Mouse (Mus musculus) R1 (cell line): ENCODE data around the gene Prtg.
A peak's percentile ranks its signal among the peaks of the same experiment; 100 is the strongest.

ENCODE experiments used
- DNase-seq: peaks from one replicate; pipeline ENCODE4 v3.0.0-alpha.2; 2018; ENCODE audit warnings: low read depth, low spot score

Prtg gene

DNA sequence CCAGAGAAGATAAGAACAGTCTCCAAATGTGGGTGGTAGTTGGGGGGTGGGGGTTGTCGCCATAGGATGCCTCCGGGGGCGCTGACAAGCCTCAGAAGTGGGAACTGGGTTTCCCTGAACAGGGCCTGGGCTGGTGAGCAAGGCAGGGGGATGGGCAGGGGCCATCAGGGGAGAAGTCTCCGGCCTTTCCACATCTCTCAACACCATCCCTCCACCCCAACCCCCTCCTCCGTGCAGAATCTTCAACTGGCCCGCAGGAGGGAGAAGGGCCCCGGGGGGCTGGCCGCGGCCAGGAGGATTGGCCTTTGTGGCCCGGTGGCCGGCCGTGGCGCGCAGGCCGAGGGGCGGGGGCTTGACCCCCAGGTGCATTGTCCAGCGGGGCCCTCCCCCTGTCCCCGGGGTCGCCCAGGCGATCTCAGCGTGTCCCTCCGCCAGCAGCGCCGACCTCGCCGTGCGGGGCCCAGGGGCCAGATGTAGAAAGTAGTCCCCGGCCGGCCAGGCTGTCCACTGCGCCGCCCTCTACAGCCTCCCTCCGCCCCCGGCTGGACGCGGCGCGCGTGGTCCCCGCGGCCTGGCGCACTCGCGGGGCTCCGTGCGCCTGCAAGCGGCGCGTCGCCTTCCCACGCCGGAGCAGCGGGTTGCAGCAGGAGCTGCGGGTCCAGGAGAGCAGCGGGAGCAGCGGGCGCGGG lies at the start of gene Prtg:
Gene Prtg (plus strand): TSS at position 144 of the 689 bp plus-strand sequence.
- no peak for DNase-seq

DNA sequence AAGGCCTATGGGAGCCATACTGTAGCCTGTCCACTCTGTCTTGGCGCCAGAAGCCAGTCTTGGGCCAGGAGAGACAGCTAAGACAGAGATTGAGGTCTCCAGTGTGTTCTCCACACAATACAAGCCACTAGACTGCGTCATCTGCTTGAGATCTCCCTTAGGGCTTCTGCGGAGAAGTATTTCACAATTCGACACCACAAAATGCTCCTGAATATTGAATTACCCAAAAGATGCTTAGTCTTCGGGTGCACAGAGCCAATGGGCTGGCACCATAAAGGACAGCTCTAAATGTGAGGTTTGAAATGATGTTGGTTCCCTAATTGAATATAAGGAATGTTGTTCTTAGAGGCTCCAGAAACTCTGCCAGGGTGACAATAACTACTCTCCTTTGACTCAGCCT lies 49.5 kb upstream of the Prtg start:
- DNase-seq: no peak

DNA sequence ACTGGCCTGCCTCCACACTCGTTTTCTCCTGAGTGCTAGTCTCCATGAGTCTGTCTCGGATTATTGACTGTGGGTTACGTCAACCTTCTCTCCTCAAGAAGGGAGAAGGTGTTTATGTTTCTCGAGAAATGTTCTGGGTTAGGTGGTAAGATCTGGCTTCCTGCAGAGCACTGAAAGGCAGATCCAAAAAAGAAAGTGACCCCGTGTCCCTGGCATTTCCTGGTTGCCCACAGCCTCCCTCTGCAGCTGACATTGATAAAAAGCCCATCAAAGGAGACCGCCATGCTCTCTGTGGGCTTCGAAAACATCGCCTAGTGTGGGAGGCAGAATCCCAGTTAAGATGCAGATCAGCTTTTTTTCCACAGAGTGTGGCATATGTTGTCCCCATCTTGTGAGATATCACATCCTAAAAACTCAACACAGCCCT lies 48.0 kb upstream of the Prtg start:
- DNase-seq: no peak

- DNase-seq: no peak
Observed at GRCm38 (mm10) chr9:72763050-72763718, 43.5 kb upstream of the Prtg start.

GRCm38 (mm10) chr9:72766789-72767349 lies 39.8 kb upstream of the Prtg start:
- DNase-seq: peak; percentile 90

DNA sequence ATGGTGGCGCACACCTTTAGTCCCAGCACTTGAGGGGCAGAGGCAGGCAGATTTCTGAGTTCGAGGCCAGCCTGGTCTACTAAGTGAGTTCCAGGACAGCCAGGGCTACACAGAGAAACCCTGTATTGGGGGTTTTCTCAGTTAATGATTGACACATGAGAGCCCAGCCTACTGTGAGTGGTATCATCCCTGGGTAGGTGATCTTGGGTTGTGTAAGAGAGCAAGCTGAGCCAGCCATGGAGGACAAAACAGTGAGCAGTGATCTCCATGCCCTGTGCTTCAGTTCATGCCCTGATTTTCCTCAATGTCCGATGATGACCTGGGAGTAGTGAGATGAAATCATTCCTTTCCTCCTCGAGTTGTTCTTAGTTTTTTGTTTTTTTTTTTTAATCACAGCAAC lies 31.7 kb upstream of the Prtg start:
- no peak for DNase-seq

- DNase-seq: peak; percentile 96
Observed at GRCm38 (mm10) chr9:72779004-72779403, 27.7 kb upstream of the Prtg start.

DNA sequence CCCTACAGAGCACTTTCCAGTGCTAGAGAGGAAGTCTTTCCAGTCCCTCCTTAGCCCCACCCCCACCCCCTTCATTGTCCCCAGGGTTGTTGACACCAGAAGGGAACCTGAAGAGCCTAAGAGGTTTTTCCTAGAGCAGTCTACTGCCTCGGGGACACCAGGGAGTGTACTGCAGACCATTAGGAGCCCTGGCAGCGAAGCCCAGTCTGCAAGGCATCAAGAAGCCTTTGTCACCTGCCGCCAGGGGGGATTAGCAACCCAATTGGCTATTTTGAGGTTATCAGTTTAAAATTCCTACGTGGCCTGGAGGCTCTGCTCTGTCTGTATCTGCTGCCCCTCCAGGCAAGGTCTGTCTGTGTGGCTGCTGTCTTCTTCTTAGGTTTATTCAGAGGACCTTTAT lies 26.9 kb upstream of the Prtg start:
- DNase-seq: peak; percentile 94

DNA sequence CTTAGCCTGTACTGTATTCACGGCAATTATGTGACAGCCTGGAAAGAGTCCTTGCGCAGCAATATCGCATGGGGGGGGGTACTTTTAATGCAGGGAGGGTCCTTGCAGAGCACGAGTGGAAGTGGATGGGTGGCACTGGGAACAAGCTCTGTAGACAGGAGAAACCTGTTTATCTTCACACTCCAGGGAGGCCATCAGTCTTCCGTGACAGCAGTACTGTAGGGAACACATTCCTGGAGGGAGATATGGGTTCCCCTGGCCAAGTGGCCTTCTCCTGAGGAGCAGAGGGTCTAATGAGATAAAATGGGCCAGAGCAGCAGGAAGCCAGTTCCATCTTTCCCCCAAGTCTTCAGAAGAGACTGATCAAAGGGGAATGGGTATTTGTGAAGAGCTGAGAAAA lies 26.0 kb upstream of the Prtg start:
- no peak for DNase-seq

DNA sequence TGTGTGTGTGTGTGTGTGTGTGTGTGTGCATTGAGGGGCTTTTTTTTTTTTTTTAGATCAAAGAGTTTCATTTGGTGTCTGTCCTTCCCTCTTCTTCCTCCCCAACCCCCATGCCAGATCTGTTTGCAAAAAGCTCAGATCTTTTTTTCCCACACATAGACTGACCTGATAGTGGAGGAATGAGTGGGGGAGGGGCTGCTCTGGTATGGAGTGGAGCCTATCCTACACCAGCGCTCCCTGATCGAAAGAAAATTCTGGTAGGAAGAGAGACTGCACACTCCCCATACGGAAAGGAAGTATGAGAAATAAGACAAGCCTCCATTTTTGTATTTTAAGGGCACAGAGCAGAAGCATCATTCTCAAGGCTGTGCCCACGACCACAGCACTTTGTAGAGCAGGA lies 25.2 kb upstream of the Prtg start:
- peak; percentile 57 for DNase-seq

GRCm38 (mm10) chr9:72782121-72782520 lies 24.6 kb upstream of the Prtg start:
- DNase-seq: no peak

GRCm38 (mm10) chr9:72787732-72788131 lies 18.9 kb upstream of the Prtg start:
- DNase-seq: peak; percentile 90

- no peak for DNase-seq
Observed at GRCm38 (mm10) chr9:72790530-72791212, 16.0 kb upstream of the Prtg start.

DNA sequence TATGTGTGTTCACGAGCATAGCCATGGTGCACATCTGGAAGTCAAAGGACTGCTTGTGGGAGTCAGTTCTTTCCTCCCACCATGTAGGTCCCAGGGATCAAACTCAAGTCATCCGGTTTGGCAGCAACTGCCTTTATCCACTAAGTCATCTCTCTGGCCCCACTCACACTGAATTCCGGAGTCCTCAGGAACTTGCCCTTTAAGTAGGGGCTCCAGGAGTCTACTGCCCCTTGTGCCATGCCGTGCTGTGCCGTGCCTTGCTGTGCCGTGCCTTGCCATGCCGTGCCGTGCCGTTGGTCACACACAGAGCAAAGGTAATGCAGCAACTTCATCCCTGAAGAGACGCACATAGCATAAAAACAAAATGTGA lies 15.5 kb upstream of the Prtg start:
- no peak for DNase-seq

GRCm38 (mm10) chr9:72791681-72792080 lies 15.0 kb upstream of the Prtg start:
- peak; percentile 85 for DNase-seq

DNA sequence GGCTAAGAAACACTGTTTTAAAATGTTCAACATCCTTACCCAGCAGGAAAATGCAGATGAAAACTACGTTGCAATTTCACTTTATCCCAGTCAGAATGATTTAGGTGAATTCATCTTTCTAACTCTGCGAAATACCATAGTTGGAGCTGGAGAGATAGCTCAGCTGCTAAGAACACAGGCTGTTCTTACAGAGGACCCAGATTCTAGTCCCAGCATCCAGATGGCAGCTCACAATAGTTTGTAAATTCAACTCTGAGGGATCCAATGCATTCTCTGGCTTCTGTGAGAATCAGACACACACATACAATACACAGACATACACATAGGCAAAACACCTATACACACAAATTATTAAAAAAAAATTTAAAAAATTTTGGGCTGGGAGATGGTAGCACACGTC lies 11.4 kb upstream of the Prtg start:
- no peak for DNase-seq

DNA sequence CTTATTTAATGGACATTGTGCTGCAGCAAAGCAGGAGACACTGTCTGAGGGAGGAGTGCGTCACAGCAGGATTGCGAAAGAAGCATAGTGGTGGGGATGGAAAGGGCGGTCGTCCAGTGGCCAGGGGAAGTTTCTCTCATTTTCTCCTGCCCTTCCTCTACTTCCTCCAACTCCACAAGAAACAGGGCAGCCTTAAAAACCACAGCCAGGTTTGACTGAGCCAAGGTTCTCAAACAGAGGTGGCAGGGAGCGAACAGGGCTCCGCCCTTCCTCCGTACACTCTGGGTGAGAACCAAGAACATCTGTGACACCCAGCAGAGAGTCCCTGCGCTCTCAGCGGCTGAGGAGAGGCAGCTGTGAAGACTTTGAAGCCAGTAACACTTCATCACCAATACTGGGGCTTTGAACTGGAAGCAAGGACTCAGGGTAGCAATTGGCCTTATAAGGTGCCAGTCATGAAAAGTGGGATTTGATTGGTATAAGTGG lies 9.5 kb upstream of the Prtg start:
- DNase-seq: peak; percentile 69

DNA sequence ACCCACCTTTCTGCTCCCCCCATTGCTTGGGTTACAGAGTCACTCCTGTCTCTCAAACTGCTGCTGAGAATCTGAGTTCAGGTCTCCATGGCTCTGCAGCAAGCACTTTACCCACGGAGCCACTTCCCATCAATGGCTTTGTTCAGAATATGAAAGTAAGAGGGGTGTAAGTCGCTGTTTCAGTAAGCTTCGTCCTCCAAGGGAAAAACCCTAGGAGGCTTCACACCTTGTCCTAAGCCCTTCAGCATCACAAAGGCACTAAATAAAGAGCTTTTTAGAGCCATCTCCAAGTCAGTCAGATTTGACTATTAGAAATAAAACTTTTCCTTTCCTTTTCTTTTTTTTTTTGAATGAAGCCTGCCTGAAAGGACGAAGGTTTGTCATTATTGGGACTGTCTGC lies 3.4 kb upstream of the Prtg start:
- peak; percentile 70 for DNase-seq

DNA sequence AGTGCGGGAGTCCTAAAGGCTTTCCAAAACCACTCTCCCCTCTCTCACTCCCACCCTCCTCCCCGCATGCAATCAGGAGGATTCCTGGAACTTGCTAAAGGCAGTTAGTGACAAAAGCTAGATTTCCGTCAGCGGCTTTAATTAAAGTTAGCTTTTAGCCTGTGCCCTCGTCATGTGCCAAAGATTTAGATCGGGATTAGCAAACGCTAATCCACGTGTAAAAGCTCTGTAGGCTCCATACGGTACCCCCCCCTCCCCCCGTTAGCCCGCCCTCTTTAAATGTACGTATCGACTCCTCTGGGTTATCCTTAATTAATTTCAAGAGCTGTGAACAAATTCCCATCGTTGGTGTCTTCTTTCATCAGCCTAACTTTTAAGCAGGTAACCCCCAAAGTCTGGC lies 528 bp upstream of the Prtg start:
- no peak for DNase-seq

- peak; percentile 41 for DNase-seq
Observed at GRCm38 (mm10) chr9:72807420-72808005, 839 bp downstream of the Prtg start.

GRCm38 (mm10) chr9:72808176-72808575 lies 1.5 kb downstream of the Prtg start:
- DNase-seq: peak; percentile 72

GRCm38 (mm10) chr9:72808586-72808985 lies 1.9 kb downstream of the Prtg start:
- DNase-seq: no peak
